Mouse (Mus musculus) midbrain, postnatal 0 days (tissue): ENCODE results near the gene Ncbp1. TPM values are rescaled to one million over a fixed set of nuclear protein-coding genes. Genes with fewer than 3 reads are reported as not detected.
A peak's percentile ranks its signal among the peaks of the same experiment; 100 is the strongest.

Source experiments
- ATAC-seq: fragments of 200-750 bp; cut with Nextera tagmentation; 2 replicates; pipeline ENCODE4 v1.8.0; 2017; ENCODE audit warnings: moderate number of reproducible peaks, mild to moderate bottlenecking, moderate TSS enrichment, moderate library complexity; ENCODE audit not compliant: low FRiP score
- DNase-seq: peaks from one replicate; pipeline ENCODE4 v3.0.0-alpha.2; 2015; ENCODE audit warnings: low spot score
- H3K27ac ChIP-seq: fragments of 300-500 bp; sonication (generic); 2 replicates; pipeline ENCODE4 v1.5.1; 2014; ENCODE audit warnings: low read depth, mild to moderate bottlenecking, low read length, mixed read lengths
- H3K27me3 ChIP-seq: fragments of 300-500 bp; sonication (generic); 2 replicates; pipeline ENCODE4 v1.6.1; 2014; ENCODE audit warnings: low read length, control low read depth, mixed read lengths; ENCODE audit not compliant: insufficient read depth
- H3K36me3 ChIP-seq: fragments of 300-500 bp; sonication (generic); 2 replicates; pipeline ENCODE4 v1.6.1; 2014; ENCODE audit warnings: low read length, control low read depth, mixed read lengths; ENCODE audit not compliant: insufficient read depth
- H3K4me1 ChIP-seq: fragments of 300-500 bp; sonication (generic); 2 replicates; pipeline ENCODE4 v1.6.1; 2014; ENCODE audit warnings: mild to moderate bottlenecking, control low read depth, antibody characterized with exemption, low read length, mixed read lengths; ENCODE audit not compliant: insufficient read depth
- H3K4me2 ChIP-seq: fragments of 300-500 bp; sonication (generic); 2 replicates; pipeline ENCODE4 v1.6.1; 2014; ENCODE audit warnings: low read depth, mild to moderate bottlenecking, low read length, mixed read lengths; ENCODE audit not compliant: poor library complexity, severe bottlenecking
- H3K4me3 ChIP-seq: fragments of 300-500 bp; sonication (generic); 2 replicates; pipeline ENCODE4 v1.5.1; 2014; ENCODE audit warnings: low read depth, mild to moderate bottlenecking, low read length, moderate library complexity
- H3K9ac ChIP-seq: fragments of 300-500 bp; sonication (generic); replicated peaks from 2 replicates; pipeline ENCODE4 v1.6.1; 2014; ENCODE audit warnings: mild to moderate bottlenecking, low read length, moderate library complexity, mixed read lengths; ENCODE audit not compliant: poor library complexity, severe bottlenecking
- H3K9me3 ChIP-seq: fragments of 300-500 bp; sonication (generic); 2 replicates; pipeline ENCODE4 v1.6.1; 2016; ENCODE audit warnings: low read length, control low read depth
- CTCF ChIP-seq: IDR thresholded peaks from 2 replicates; pipeline ENCODE4 v1.5.1; 2016; ENCODE audit warnings: antibody characterized with exemption, mild to moderate bottlenecking
- WGBS: fragments of 180-500 bp; shearing (Covaris S2); extraction: QIAGEN DNeasy Blood & Tissue Kit; methylation state at CpG from one replicate; pipeline ENCODE4 v1.1.7; 2014; 5-methylcytosine and 5-hydroxymethylcytosine counted together
- polyA plus RNA-seq: library from polyadenylated mRNA; unstranded; fragments of >200 nt; fragmentation: Nextera tagmentation; extraction: Ambion mirVana; gene quantifications from 2 replicates; pipeline ENCODE4 v1.2.1, GENCODE M21; 2015
- total RNA-seq: library from RNA; depleted of rRNA; stranded (reverse); fragments of >200 nt; gene quantifications from 2 replicates; pipeline ENCODE4 v1.2.3, GENCODE M21; 2014

Gene Ncbp1
- total and polyA plus RNA-seq, 2 experiments from 2014 or later = 33.4 to 45.9 TPM

DNA sequence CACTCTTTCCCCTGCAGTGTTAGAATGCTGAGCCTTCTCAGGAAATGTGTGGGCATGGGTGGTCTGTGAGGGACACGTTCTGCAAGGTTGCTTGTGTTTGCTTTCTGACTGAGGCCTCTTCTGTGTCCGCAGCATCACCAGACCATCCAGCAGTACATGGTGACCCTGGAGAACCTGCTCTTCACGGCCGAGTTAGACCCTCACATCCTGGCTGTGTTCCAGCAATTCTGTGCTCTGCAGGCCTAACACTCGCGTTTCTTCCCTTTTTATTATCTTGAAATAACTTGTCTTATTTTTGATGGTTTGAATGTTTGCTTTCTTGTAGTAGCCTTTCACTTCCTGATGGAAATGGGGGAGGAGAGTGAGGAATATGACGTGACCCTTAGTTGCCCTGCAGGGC lies 33.3 kb downstream of the Ncbp1 start:
- 89% methylated on average over 7 of the region's 7 CpGs for WGBS
- no peak for TF ChIP-seq CTCF
- no peaks in the 10 kb centered on the region for H3K9me3 ChIP-seq

DNA sequence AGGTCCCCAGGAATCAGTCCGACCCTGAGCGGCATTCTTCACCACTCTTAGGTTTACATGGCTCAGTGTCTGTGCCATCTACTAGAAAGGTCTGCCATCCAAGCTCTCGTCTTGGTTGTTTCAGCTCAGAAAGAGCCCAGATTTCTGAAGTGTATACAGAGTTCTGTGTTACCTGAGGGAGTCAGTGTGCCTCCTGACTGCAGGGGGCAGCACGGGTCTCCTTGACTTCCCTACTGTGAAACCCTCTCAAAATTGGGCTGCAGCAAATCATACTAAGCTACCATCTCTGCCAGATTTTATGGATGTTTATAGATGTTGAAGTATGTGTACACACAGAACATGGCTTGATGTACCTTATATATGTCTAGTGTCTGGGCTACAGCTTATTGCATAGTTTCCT lies 37.9 kb downstream of the Ncbp1 start:
- Histone ChIP-seq H3K9me3 (no peaks in the 10 kb centered on the region), H3K4me3 (no peak overlapping the region), H3K27me3 (no peaks in the 10 kb centered on the region), H3K9ac (no peak overlapping the region), H3K36me3 (peaks cover 61% of the 10 kb centered on the region), H3K4me2 (no peak overlapping the region), H3K27ac (no peak overlapping the region), H3K4me1 (no peaks in the 10 kb centered on the region)
- ATAC-seq (no peak), DNase-seq (no peak)
- WGBS = 76% methylated on average over 4 of the region's 4 CpGs
- TF ChIP-seq CTCF = peak; percentile 55

More for the DNA sequence above, 33.3 kb downstream of the Ncbp1 start:
- no peak for DNase-seq
- H3K4me1 ChIP-seq = no peaks in the 10 kb centered on the region
- H3K27me3 ChIP-seq = no peaks in the 10 kb centered on the region
- no peak overlapping the region for H3K4me2 ChIP-seq
- no peak overlapping the region for H3K27ac ChIP-seq
- H3K4me3 ChIP-seq = no peak overlapping the region
- H3K36me3 ChIP-seq = peaks cover 68% of the 10 kb centered on the region
- ATAC-seq = no peak
- no peak overlapping the region for H3K9ac ChIP-seq

DNA sequence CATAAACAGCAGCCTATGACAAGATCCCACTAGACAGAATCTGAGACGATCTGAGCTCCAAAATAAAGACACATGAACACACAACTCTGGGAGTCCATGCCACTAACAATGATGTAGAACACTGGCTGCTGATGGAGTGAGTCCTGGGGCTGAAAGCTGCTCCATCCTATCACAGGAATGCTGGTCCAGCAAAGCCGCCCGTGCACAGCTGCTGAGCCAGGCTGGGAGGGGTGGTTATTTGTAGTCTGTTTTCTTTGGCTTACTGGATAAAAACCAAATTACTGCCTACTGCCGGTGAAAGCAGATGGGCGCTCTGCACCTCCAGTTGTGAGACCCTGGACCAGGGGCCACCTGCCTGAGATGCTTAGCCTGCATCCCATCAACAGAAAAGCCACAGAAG lies 38.6 kb downstream of the Ncbp1 start:
- H3K4me3 ChIP-seq = no peak overlapping the region
- TF ChIP-seq CTCF = no peak
- H3K27me3 ChIP-seq = no peaks in the 10 kb centered on the region
- WGBS = 83% methylated on average over 5 of the region's 5 CpGs
- no peaks in the 10 kb centered on the region for H3K4me1 ChIP-seq
- no peak overlapping the region for H3K4me2 ChIP-seq
- no peak for ATAC-seq
- DNase-seq = no peak
- H3K27ac ChIP-seq = no peak overlapping the region
- no peak overlapping the region for H3K9ac ChIP-seq
- no peaks in the 10 kb centered on the region for H3K9me3 ChIP-seq
- peaks cover 58% of the 10 kb centered on the region for H3K36me3 ChIP-seq

DNA sequence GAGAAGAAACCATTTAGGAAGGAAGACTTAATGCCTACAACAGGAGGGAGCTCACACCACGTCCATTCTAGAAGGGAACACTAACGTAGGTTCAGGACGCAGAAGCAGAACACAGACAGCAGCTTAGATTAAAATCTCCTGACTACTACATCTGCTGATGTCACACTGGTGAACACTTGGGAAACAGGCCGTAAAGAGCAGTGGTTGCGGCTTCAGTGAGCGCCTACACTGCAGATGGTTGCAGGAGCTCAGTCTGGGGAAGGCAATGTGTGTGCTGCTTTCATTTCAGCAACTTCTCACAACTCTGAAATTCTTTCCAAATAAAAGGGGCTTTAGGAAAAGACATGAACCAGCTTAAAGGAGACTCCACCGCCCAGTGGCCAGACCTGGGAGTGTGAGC lies 39.1 kb downstream of the Ncbp1 start:
- ATAC-seq (no peak), DNase-seq (no peak)
- no peaks in the 10 kb centered on the region for H3K9me3 ChIP-seq
- no peak overlapping the region for H3K27ac ChIP-seq
- no peak overlapping the region for H3K4me2 ChIP-seq
- peaks cover 60% of the 10 kb centered on the region for H3K36me3 ChIP-seq
- peak; percentile 18; the same call in 1 of the 2 replicates for TF ChIP-seq CTCF
- H3K4me1 ChIP-seq = no peaks in the 10 kb centered on the region
- H3K4me3 ChIP-seq = no peak overlapping the region
- no peak overlapping the region for H3K9ac ChIP-seq
- H3K27me3 ChIP-seq = no peaks in the 10 kb centered on the region
- 90% methylated on average over 7 of the region's 7 CpGs for WGBS

DNA sequence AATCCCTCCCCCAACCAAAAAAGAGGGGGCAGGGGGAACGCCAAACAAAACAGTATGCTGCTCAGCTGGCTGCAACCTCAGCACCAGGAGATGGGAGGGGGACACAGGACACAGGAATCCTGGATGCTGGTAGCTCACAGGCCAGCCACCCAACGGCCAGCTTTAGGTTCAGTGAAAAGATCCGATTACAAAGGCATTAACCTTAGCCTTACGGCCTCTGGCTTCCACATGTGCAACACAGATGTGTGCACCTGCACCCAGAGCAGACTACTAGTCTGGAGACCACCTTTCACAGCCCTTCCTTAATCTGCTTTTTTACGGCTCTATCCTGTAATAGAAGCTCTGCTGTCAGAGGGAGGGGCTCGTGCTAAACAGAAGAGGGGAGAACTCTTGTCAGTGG lies 42.8 kb downstream of the Ncbp1 start:
- H3K36me3 ChIP-seq = peaks cover 61% of the 10 kb centered on the region
- ATAC-seq (no peak), DNase-seq (no peak)
- WGBS = 76% methylated on average over 6 of the region's 6 CpGs
- H3K27me3 ChIP-seq = no peaks in the 10 kb centered on the region
- H3K27ac ChIP-seq = no peak overlapping the region
- no peak for TF ChIP-seq CTCF
- H3K9ac ChIP-seq = no peak overlapping the region
- no peaks in the 10 kb centered on the region for H3K4me1 ChIP-seq
- H3K4me3 ChIP-seq = no peak overlapping the region
- H3K9me3 ChIP-seq = no peaks in the 10 kb centered on the region
- H3K4me2 ChIP-seq = no peak overlapping the region

DNA sequence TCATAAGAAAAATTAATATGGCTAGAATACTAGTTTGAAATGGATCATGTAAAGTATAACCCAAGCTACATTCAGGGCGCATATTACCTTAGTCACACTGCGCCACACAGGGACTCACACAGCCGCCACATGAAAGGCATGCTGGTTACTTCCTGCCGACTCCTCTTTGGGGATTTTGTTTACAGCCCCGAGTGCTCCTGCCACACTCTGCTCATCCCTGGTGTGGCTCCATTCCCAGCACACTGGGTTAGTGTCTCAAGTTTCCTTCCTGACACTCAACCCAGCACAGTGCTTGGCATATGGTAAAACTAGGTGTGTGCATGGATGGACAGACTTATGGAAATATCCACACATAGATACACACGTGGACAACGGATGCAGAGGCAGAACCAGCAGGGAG lies 43.8 kb downstream of the Ncbp1 start:
- no peaks in the 10 kb centered on the region for H3K4me1 ChIP-seq
- H3K27me3 ChIP-seq = no peaks in the 10 kb centered on the region
- peaks cover 59% of the 10 kb centered on the region for H3K36me3 ChIP-seq
- DNase-seq (no peak), ATAC-seq (no peak)
- H3K4me3 ChIP-seq = no peak overlapping the region
- no peak overlapping the region for H3K4me2 ChIP-seq
- H3K27ac ChIP-seq = no peak overlapping the region
- H3K9ac ChIP-seq = no peak overlapping the region
- 91% methylated on average over 7 of the region's 7 CpGs for WGBS
- H3K9me3 ChIP-seq = no peaks in the 10 kb centered on the region
- no peak for TF ChIP-seq CTCF
